Mouse (Mus musculus): ENCODE results near the gene Sept14.

The Sept14 gene

DNA sequence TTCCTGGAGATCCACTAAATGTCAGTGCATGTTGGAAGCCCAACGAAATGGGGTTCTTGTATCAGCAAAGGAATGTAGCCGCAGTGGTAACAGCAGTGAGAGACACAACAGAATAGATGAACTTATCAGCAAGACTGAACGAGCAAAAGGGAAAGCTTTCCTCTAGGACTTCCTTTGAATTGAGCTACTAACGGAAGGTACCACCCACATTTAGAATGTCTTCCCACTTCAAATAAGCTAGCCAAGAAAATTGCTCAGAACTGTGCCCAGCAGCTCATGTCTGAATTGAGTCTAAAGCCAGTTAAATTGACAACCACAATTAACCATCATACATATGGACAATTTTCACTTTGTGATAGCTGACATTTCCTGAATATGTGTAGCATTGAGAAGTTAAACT, 40.5 kb downstream of the Sept14 start:
- no peak for DNase-seq

DNA sequence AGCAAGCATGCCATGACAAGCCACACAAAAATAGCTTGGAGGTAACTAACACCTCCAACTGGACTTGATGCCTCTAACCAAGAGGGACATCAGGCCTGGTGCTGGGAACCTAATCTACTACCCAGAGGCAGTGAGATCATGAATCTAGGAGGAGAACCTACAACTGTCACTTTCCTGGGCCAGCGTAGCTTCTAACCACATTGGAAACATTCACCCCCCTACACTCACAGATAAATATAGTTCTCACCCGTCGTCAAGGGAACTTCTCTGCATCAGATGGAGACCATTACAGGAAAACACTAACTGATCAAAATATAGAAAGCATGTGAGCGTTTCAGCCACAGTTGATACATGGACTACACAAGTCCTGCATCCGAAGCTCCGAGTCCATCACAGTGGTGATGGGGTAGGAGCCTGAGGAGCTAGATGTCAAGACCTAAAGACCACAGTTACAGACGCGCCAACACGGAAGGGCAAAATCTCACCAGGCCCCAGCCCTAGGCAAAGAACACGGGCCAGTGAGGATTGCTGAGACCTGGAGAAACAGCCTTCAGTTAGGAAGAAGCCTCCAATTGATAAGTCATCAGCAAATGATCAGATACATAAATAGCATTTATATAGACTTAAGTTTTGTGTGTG, 41.9 kb downstream of the Sept14 start:
- DNase-seq: no peak

DNA sequence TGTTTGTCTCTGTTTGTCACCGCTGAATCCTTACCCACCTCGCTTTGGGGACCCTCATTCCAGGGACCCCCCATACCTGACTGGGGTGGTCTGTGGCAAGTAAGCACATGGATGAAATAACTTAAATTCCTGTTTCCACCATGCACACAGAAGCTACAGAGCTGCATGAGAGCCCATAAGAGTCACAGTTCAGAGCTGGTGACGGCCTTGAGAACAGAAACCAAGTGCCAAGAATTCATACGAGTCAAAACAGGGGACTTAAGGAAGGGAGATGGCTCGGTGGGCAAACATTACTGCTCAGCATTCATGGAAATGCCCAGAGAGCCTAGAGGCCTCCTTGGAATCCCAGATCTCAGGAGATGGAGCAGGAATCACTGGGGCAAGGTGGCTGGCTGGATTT, 44.2 kb downstream of the Sept14 start:
- no peak for DNase-seq

DNA sequence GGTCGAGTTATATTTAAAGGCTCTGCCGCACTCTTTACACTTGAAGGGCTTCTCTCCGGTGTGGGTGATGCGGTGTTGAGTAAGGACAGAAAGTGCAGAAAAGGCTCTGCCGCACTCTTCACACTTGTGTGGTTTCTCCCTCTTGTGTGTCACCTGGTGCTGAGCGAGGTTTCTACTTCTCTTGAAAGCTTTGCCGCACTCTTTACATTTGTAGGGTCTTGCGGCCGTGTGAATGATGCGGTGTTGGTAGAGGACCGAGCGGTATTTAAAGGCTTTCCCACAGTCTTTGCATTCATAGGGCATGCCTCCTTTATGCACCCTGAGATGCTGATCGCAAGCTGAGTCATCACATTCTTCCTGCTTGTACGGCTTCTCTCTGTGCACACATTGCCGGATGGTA, 50.4 kb downstream of the Sept14 start:
- no peak for DNase-seq

DNA sequence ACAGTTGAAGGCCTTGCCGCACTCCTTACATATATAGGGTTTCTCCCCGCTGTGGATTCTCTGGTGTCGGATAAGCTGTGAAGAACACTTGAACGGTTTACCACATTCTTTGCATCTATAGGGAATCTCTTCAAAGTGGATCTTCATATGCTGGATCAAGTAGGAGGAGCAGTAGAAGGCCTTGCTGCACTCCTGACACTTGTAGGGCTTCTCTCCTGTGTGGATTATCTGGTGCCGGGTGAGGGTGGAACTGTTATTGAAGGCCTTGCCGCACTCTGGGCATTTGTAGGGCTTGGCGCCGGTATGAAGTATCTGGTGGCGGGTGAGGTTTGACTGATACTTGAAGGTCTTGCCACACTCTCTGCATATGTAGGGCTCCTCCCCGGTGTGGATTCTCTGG, 51.3 kb downstream of the Sept14 start:
- DNase-seq: no peak

DNA sequence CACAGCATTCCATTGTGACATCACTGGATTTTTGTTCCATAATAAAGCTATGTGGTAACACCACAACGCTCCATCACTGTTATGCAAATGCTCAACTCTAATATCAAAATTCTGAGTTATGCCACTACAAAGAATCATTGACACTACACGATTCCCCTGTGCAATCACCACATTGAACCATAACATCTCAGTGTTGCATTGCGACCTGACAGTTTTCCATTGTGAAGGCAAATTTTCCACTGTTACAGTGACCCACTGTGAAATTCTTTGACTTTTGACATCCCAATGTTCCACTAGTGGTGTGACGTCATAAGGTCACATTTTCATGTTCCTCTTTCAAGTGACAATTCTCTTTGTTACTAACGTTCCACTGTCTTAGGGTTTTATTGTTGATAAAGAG, 57.5 kb downstream of the Sept14 start:
- DNase-seq: no peak
